Mouse (Mus musculus) left cerebral cortex, postnatal 14 days (tissue): ENCODE data around the gene Supt3. TPM values are rescaled to one million over a fixed set of nuclear protein-coding genes. Genes with fewer than 3 reads are reported as not detected.

Source experiments
- DNase-seq, 2 experiments: peaks; one replicate each; pipeline ENCODE4 v3.0.0; 2021 to 2022; ENCODE audit warnings: low spot score in 2 of 2, mixed read lengths in 1 of 2
- intact Hi-C: fragments of 180-260 bp; cut with DNase I; formaldehyde crosslinking; loops from one replicate; pipeline ENCODE4 v1.15.1; 2025
- long read RNA-seq, 2 experiments: library from polyadenylated mRNA; stranded (forward); transcript quantifications; one replicate each; pipeline ENCODE4 v2.0.0; 2021
- total RNA-seq, 2 experiments: library from RNA; stranded (reverse); gene quantifications; 2 replicates each; pipeline ENCODE4 v1.2.3; 2021

The Supt3 gene
- total RNA-seq: 10 to 100 TPM; 12.6 to 13.6 TPM
- long read RNA-seq, experiment 1, partial matches to known transcripts: 0 of 2 reads
- long read RNA-seq, experiment 1, other reads (novel, unspliced or antisense): 0 of 2 reads
- long read RNA-seq, experiment 2, partial matches to known transcripts: 1 of 6 reads
- long read RNA-seq, experiment 2, other reads (novel, unspliced or antisense): 1 of 6 reads

- peak; percentile 96 to 97 for DNase-seq
Observed at GRCm38 (mm10) chr17:44776738-44777270, at the start of gene Supt3. TSS of gene Supt3 (plus strand) at chr17:44777152.

DNA sequence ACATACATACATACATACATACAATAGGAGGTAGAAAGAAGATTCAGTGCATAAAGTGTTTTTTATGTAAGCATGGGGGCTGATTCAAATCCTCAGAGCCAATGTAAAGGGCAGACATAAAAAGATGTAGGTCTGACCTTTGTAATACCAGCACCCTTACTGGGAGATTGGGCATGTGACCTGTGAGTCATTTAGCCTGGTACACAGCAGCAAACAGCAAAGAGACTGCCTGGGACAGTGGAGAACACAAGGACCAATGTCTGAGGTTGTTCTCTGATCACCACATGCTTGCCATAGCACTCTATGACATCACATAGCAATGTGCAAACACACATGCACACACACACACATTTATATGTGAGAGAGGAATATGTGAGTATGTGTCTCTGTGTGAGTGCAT is 49.3 kb upstream of the Supt3 start:
- intact Hi-C loops: no loop called here

More at GRCm38 (mm10) chr17:44776738-44777270, at the start of gene Supt3:
- intact Hi-C loops: no loop called here

DNA sequence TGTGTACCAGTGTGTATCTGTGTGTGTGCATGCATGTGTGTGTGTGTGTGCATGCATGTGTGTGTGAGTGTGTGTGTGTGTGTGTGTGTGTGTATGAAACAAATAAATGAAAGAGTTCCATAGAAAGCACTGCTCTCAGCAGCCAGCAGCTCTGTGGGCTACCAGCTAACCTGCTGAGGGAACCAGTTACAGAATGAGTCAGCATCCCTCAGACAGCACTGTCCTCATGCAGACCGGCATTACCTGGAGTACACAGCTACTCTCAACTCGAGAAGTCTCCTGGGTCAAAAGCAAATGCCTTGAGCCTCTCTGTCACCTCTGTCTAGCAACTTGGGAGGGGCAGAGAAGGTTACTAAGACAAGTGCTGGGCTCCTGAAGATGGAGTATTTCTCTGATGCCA is 48.5 kb upstream of the Supt3 start:
- DNase-seq: no peak
- intact Hi-C loops: no loop called here

More for the DNA sequence above, 49.3 kb upstream of the Supt3 start:
- DNase-seq: no peak

DNA sequence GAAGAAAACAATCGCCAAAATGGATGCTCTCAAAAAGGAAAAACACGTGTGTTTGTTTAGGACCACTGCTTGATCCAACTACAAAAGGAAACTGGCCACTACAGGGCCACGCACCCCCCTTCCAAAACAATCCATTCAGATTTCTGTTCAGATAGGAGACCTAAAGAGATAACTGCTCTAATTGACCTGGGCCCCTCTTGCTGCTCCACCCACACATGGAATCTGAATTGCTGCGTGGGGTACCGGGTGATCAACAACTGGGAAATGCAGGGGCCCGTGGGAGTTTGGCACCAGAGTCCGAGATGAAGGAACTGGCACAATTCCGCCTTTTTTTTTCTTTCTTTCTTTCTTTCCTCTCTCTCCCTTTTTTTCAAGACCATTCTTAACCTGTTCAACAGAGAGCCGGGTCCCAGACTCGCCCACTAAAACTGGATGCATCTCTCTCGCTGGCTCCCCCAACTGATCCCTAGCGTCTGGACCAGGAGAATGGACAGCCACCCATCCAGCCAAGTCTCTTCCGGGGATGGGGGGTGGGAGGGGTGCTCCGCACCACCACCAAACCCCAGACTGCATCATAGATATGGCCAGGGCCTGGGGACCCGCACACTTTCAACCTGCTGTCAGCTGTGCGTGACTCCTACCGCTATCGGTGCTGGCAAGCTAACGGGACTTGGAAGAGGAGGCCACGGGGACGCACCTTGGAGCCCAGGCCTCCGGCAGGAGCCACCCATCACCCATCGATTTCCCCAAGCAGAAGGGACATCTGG is 43.2 kb upstream of the Supt3 start:
- intact Hi-C loops: loop anchor here (10.0 kb wide), 2 partner anchors 469 to 521 kb away; no protein-coding TSS in a partner anchor
- no peak for DNase-seq

DNA sequence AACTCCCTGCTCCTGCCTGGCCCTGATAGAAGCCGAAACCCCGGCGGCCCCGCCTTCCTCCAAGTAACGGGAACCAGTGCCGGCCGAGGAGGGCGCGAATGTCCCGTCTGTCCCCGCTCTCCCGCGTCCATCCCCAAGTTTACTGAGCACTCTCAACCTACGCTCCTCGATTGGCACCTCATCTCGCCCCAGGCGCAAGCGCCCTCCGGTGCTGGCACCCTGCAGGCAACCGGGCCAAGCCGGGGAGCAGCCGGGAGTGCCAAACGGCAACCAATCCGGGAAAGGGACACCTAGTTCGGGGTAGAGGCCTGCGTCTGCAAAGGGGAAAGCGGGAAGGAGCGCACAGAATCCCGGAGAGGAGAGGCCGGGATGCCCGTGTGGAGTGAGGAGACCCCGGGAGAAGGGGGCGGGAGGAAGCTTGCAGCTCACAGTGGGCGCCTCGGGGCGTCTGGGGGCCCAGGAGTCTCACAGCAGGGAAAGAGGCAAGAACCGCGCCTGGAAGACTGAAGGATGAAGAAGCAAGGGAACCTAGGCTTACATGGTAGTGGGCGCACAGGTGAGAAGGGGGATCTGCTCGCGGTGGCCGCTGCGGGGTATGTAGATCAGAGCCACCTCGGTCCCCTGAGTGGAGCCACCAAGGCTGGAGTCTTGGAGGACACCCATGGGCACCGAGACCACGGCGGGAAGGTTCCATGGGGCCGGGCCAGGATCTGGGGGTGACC is 42.3 kb upstream of the Supt3 start:
- intact Hi-C loops: loop anchor here (5.0 to 10.0 kb wide), 4 partner anchors 277 to 638 kb away; no protein-coding TSS in a partner anchor
- no peak for DNase-seq

GRCm38 (mm10) chr17:44735223-44735990 is 41.5 kb upstream of the Supt3 start:
- intact Hi-C loops: loop anchor here (5.0 to 10.0 kb wide), 4 partner anchors 278 to 637 kb away; no protein-coding TSS in a partner anchor
- peak in 1 of 2 experiments; percentile 24 for DNase-seq

DNA sequence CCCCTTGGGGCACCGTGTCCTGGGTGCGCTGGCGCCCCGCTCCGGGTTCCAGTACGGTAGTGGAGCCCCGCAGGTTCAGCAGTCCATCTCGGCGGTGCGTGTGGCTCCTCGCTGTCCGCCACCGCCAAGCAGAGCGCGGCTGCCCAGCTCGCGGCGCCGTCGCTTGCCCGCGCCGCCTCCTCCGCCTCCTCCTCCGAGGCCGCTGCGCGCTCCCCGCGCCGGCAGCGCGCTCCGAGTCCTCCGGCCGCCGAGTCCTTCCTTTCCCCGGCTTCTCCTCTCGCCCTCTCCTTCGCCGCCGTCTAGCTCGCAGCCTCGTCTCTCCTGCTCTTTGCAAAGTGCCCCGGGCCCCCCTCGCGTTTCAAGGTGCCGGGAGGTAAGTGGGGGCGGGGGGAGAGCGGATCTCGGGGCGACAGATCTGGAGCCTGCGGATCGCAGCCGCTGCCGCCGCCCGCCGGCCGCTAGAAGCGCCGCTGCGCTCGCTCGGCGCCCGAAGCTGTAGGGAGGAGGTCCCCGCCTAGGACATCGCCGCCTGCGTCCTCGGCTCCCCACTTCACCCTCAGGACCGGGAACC is 40.9 kb upstream of the Supt3 start:
- intact Hi-C loops: loop anchor here (5.0 to 10.0 kb wide), 4 partner anchors 279 to 636 kb away; no protein-coding TSS in a partner anchor
- DNase-seq: peak in 1 of 2 experiments; percentile 65

DNA sequence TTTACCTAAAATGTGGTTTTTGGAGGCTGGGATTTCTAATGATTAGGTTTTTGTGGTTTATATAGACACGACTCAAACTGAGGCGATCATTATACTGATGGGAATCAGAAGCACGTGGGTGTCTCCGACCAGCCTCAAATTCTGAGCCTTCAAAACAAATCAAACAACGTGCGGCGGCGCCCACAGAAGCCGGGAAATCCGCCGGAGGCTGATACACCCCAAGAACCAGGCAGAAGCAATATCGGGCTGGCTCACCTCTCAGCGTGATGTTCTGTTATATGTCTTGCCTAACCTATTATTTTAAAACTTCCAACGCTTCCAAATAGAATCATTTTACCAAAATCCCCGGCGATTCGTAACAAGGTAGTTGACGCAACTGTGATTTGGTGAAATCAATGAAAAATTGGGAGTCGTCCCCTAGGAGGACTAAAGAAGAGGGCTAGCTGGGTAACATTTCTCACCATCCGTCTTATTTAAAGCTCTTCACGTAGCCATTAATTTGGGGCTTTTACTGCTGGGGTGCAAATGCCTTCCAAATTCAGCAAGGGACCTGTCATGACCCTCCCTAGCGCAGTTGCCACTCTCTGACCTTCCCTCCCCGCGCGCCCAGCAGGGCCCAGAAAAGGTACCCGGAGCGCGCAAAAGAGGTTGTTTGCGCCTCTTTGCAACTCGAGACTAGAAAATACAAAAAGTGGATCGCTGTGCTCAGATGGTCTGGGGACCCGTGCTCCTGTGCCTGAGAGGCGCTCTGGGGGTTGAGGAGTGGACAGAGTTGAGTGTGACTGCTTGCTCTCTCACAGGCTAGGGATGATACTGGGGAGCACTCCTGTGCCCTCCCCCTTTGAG is 39.5 kb upstream of the Supt3 start:
- no peak for DNase-seq
- intact Hi-C loops: loop anchor here (5.0 to 10.0 kb wide), 4 partner anchors 280 to 635 kb away; no protein-coding TSS in a partner anchor

DNA sequence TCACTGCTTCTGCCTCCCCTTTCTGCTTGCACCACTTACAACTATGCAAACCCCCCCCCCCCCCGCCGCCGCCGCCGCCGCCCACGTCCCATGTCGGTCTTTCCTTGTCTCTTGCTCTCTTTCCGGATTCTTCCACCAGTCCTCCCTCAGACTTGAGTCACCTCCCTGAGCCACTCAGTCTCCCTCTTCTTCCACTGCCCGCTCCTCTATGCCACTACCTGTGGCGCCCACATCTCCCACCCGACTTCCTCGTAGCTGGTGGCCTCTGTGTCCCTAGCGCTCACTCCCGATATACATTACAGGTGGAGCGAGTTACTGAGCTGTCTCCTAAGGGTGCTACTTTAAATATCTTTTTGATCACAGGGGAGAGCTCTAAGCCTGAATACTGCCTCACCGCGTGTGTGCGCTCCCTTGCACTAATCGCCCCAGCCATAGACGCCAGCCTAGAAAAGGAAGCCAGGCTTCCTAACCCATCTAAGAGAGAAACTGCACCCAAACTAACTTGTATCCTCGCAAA is 38.8 kb upstream of the Supt3 start:
- intact Hi-C loops: loop anchor here (5.0 to 10.0 kb wide), 4 partner anchors 281 to 634 kb away; no protein-coding TSS in a partner anchor

DNA sequence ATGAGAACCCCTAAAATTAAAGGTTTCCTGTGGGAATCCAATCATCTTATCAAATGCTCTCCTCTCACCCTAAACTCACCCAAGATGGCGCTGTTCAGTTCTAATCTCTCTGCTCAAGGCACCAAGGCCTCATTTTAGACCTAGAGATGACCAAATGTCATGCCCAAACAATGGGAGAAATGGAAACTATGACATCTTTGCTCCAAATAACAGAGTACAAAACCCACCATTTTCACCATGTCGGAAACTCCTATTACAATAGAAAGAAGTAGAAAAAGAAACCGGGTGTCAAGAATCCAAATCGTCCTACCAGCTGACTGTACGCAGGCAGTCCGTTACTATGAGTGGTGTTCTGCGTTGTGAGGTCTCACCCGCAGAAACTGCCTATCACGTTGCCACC is 34.7 kb upstream of the Supt3 start:
- intact Hi-C loops: no loop called here
- no peak for DNase-seq

More for the DNA sequence above, 38.8 kb upstream of the Supt3 start:
- no peak for DNase-seq

DNA sequence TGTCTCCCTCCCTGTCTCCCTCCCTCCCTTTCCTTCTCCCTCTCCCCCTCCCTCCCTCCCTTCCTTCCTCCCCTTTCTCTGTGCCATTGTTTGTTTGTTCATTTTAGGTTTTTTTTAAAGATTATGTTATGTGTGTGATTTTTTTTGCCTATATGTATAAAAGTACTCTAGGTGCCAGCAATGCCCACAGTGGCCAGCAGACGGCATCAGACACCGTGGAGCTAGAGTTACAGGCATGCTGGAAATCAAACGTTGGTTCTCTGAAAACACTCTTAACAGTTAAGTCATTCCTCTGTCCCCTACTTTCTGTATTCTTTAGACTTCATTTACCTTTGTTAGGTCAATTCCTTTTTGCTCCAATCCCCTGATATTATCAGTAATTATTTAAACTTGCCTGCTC is 33.2 kb upstream of the Supt3 start:
- intact Hi-C loops: no loop called here
- no peak for DNase-seq

DNA sequence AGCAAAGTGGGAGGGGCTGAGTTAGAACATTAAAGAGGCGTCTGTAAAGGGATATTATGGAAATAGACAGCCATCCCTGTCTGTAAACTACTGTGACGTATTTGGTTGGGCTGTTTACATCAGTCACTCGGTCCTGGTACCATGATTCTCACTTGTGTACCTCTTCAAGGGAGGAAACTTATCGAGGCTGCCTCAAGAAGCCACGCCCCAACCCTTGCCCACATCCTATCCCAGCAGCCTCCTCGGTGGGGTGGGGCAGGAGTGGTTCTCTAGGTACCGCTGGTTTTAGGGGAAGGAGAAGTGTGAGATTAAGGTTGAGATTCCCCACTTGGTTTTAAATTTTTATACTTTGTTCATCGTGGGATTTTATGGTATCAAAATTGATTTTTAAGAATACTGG is 31.6 kb upstream of the Supt3 start:
- DNase-seq: no peak
- intact Hi-C loops: no loop called here

GRCm38 (mm10) chr17:44766318-44766717 is 10.6 kb upstream of the Supt3 start:
- intact Hi-C loops: no loop called here
- DNase-seq: no peak

GRCm38 (mm10) chr17:44766975-44767374 is 10.0 kb upstream of the Supt3 start:
- DNase-seq: no peak
- intact Hi-C loops: no loop called here

- intact Hi-C loops: no loop called here
Observed at GRCm38 (mm10) chr17:44767375-44767774, 9.6 kb upstream of the Supt3 start.

GRCm38 (mm10) chr17:44768522-44768921 is 8.4 kb upstream of the Supt3 start:
- no peak for DNase-seq
- intact Hi-C loops: no loop called here

More at GRCm38 (mm10) chr17:44767375-44767774, 9.6 kb upstream of the Supt3 start:
- no peak for DNase-seq

DNA sequence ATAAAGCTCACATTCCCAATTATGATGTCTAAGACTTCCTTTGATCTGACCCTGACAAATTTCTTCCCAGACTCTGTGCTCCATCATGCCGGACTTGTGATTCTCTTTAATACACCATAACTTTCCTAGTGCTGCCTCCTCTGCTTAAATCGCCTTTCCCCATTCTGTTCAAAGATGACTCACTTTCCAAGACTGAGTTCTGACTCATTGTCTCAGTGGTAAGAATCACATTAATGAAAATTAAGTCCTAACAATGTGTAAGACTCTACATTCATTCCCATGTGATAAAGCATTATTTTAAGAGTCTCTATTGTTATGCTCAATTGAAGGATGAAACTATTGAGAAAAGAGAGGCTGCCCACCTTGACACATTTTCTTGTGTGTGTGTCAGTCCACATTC is 6.1 kb upstream of the Supt3 start:
- no peak for DNase-seq
- intact Hi-C loops: no loop called here
